Mouse (Mus musculus) gastrocnemius, adult 8-10 months (tissue): ENCODE data around the gene Plekha4. TPM values are rescaled to one million over a fixed set of nuclear protein-coding genes. Genes with fewer than 3 reads are reported as not detected.

ENCODE experiments used
- DNase-seq, 2 experiments: peaks; one replicate each; pipeline ENCODE4 v3.0.0; 2022; ENCODE audit warnings: low spot score in 2 of 2
- total RNA-seq, 4 experiments: library from RNA; stranded (reverse); gene quantifications; 2 replicates each; pipeline ENCODE4 v1.2.4; 2022

Gene Plekha4
- total RNA-seq, 4 experiments from 2014 or later = 1.4 to 5.4 (median 4.6) TPM

GRCm38 (mm10) chr7:45538163-45539041 lies 12.3 kb downstream of the Plekha4 start:
- no peak for DNase-seq

DNA sequence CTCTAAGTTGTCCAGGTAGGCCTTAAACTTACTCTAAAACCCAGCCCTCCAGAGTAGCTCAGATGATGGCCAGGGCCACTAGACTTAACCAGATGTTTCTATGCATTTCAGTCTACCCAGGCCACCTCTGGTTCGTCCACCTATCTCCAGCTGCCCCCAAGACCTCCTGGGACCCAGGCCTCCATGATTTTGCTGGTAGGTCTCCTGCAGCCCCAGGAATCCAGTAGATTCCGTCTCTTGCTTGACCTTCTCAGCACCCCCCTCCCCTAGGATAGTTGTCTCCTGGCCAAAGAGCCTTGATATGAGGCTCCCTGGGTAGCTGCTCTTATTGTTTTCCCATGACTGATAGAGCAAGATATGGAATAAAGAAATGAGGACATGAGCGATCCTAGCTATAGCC lies 13.0 kb downstream of the Plekha4 start:
- DNase-seq = no peak

DNA sequence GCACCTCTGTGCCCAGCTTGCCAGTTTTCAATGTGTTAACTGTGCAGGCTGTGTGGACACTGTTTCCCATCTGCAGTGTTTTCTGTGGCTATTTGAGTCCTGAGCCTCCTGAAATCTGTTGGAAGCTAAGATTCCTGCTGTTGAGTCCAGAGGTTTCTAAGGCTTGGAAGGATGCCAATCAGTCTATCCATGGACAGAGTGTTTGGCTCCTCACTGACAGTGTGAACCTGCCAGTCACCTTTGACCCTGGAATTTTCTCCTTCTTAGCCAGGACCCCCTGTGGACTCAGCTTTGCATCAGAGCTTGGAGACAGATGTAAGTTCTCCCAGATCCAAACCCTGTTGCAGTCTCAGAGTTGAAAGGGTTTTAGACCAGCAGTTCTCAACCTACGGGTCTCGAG lies 14.1 kb downstream of the Plekha4 start:
- DNase-seq = no peak

- DNase-seq = no peak
Measured at GRCm38 (mm10) chr7:45544525-45544924, 18.4 kb downstream of the Plekha4 start.

- DNase-seq = no peak
Measured at GRCm38 (mm10) chr7:45549641-45550436, 23.7 kb downstream of the Plekha4 start.

- DNase-seq = no peak
Measured at GRCm38 (mm10) chr7:45550821-45551511, 24.8 kb downstream of the Plekha4 start.

DNA sequence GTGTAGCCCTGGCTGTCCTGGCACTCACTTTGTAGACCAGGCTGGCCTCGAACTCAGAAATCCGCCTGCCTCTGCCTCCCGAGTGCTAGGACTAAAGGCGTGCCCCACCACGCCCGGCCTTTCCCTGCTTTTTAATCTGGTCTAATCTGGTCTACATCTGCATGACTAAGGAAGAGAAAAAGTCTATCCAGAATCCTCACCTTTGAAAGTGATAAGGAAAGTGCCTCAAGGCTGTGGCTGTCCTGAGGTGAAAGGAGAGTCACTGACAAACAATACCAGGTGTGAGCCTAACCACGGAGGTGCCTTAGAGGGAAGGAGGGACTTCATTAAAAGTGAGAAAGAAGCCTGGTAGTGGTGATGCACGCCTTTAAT lies 25.4 kb downstream of the Plekha4 start:
- no peak for DNase-seq

GRCm38 (mm10) chr7:45553519-45553918 lies 27.4 kb downstream of the Plekha4 start:
- no peak for DNase-seq

DNA sequence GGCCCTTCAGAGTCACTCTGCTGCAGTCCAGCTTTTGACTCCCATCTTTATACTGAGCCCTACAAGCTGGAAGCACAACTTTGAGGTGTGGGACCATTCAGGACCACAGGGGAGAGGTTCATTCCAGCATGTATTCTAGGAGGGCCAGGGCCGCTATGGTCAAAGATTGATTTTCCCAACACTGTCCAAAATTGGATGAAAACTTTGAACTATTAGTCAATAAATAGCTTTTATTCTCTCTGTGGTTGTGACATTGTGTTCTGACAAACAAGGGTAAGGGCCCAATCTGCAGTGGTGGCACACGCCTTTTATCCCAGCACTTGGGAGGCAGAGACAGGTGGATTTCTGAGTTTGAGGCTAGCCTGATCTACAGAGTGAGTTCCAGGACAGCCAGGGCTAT lies 27.9 kb downstream of the Plekha4 start:
- no peak for DNase-seq

DNA sequence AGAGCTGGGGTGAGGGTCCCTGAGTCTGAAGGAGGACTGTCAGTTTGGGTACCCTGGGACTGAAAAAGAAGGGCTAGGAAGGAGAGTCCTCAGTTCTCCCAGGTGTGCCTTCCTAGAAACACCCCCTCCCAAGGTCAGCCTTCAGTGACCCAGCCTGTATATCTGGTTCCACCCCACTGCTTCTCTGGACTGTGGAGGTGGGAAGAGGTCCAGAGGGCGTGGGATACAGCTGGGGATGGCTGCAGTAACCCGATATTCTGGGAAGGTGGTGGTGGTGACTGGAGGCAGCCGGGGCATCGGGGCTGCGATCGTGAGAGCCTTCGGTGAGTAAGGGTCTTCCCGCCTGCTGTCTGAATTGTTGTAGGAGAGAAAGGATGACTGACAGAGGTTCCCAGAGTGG lies 28.6 kb downstream of the Plekha4 start, which contains the start of gene Hsd17b14:
Gene Hsd17b14 (plus strand): TSS at position 150 of the 400 bp plus-strand sequence.
- DNase-seq = no peak

GRCm38 (mm10) chr7:45555787-45556186 lies 29.7 kb downstream of the Plekha4 start:
- DNase-seq = peak; percentile 74 to 81

GRCm38 (mm10) chr7:45558907-45559306 lies 32.8 kb downstream of the Plekha4 start:
- no peak for DNase-seq

DNA sequence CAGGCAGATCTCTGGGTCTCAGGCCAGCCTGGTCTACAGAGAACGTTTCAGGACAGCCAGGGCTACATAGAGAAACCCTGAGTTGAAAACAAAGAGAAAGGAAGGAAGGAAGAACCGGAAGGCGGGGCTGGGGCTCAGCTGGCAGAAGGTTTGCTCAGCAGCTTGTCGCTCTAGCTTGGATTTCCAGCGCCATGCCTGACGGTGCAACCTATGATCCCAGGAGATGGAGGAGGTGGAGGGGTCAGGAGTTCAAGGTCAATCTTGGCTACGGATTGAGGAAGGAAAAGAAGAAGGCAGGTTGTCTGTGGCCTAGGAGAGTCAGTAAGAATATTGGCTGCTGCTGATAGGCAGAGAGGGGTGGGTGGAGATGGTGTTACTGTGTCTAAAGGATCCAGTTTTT lies 34.1 kb downstream of the Plekha4 start:
- no peak for DNase-seq

DNA sequence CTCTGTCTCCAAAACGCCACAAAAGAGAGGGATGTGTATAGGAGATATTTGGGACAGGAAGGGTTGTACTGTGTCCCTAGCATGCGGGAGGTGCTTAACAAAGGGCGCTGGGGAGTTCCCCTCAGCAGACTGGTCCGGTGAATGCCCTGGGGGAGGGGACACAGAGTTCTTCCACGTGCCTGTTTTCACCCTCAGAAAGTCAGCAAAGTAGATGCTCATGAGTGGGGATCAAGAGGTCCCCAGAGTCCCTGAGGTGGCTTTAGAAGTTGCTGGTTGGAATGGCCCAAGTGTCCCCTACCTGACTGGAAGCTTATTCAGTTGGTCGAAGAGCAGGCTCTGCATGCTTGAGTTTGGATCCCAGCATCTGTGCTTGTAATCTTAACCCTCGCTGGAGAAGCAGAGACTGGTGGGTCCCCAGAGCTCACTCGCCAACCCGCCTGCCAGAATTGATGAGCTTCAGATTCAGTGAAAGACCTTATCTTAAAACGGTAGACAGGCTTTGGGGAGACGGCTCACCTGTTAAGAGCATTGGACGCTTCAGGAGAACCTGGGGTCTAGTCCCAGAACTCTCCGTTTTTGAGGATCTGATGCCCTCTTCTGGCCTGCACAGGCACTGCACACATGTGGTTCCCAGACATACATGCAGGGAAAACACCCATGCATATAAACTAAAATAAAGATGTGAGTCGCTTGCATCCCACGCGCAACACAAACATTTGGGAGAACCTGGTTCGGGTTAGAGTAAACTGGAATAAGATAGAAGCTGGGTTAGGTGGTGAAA lies 34.9 kb downstream of the Plekha4 start:
- peak; percentile 70 to 73 for DNase-seq

- DNase-seq = peak; percentile 48 to 62
Measured at GRCm38 (mm10) chr7:45561624-45562520, 35.7 kb downstream of the Plekha4 start.

- no peak for DNase-seq
Measured at GRCm38 (mm10) chr7:45564811-45565210, 38.7 kb downstream of the Plekha4 start.

- DNase-seq = no peak
Measured at GRCm38 (mm10) chr7:45565446-45565845, 39.3 kb downstream of the Plekha4 start.

GRCm38 (mm10) chr7:45567112-45567779 lies 41.1 kb downstream of the Plekha4 start:
- DNase-seq = no peak

DNA sequence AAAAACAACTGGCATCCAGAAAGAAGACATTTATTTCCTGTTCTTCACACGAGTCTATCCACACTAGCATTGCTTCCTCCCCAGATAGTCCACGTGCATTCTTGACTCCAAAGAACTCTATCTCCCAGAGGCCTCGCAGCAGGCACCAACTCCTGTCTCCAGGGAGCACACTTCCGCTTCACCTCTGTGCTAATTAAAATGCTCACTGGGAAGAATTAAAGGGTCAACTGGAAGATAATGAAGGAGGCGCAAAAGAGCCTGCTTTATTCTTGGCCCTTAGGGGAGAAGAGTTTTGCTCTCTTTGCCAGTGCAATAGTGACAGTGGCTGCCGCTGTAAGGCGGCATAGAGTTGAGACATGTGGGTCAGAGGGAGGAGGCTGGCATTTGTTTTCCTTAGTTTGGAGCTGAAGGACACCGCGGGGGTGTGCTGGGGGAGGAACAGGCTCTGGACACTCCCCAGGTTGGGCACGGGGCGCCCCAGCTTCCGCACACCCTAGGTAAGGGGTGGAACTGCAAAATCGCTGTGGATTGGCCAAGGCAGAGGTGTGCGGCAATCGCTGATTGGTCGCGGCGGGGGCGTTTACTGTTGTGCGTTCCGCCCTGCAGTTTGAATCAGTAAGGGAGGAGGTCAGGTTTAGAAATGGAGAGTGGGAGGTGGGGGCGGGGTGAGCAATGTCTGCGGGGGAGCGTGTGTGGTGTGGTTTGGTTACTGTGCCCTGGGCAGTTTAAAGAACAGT lies 41.8 kb downstream of the Plekha4 start:
- peak; percentile 87 to 94 for DNase-seq
